Mouse (Mus musculus): ENCODE measurements around the gene Spam1. TPM values are rescaled to one million over a fixed set of nuclear protein-coding genes. Genes with fewer than 3 reads are reported as not detected.
A peak's percentile ranks its signal among the peaks of the same experiment; 100 is the strongest.

The Spam1 gene
- 18.8 and 29.7 TPM in 2 replicates for polyA plus RNA-seq (2012; rRNA removed)

- H3K36me3 ChIP-seq (ENCODE audit: control insufficient read depth, insufficient read depth, low read length): no peaks in the 10 kb centered on the region
- no peak within 1 kb of the TSS for H3K27ac ChIP-seq (ENCODE audit: control insufficient read depth, insufficient read depth, low read depth, low read length)
- H3K4me3 ChIP-seq (ENCODE audit: control insufficient read depth, low read depth, low read length): peak within 1 kb of the TSS; percentile 65; the same call in 1 of the 2 replicates
- no peak for TF ChIP-seq CTCF (IDR thresholded peaks at IDR 0.05; ENCODE audit: control insufficient read depth, insufficient read depth, insufficient replicate concordance, low read depth, low read length)
- no peaks in the 10 kb centered on the region for H3K27me3 ChIP-seq (ENCODE audit: control insufficient read depth, insufficient read depth, low read length)
- H3K4me1 ChIP-seq (ENCODE audit: control insufficient read depth, insufficient read depth, low read length): no peaks in the 10 kb centered on the region
Measured at GRCm38 (mm10) chr6:24790888-24791287, at the start of gene Spam1. Gene Spam1 (plus strand): TSS chr6:24791188.

- Histone ChIP-seq H3K4me1 (ENCODE audit: control insufficient read depth, insufficient read depth, low read length) (no peaks in the 10 kb centered on the region), H3K4me3 (ENCODE audit: control insufficient read depth, low read depth, low read length) (no peak within 1 kb of the TSS), H3K27ac (ENCODE audit: control insufficient read depth, insufficient read depth, low read depth, low read length) (no peak within 1 kb of the TSS), H3K36me3 (ENCODE audit: control insufficient read depth, insufficient read depth, low read length) (no peaks in the 10 kb centered on the region), H3K27me3 (ENCODE audit: control insufficient read depth, insufficient read depth, low read length) (no peaks in the 10 kb centered on the region)
- TF ChIP-seq POLR2A (IDR thresholded peaks at IDR 0.05; ENCODE audit: control insufficient read depth, low read depth, low read length): no peak
- no peak for TF ChIP-seq CTCF (IDR thresholded peaks at IDR 0.05; ENCODE audit: control insufficient read depth, insufficient read depth, insufficient replicate concordance, low read depth, low read length)
Measured at GRCm38 (mm10) chr6:24748029-24748428, 43.0 kb upstream of the Spam1 start, which contains the start of gene Hyal4. Gene Hyal4 (plus strand): TSS chr6:24748329.

DNA sequence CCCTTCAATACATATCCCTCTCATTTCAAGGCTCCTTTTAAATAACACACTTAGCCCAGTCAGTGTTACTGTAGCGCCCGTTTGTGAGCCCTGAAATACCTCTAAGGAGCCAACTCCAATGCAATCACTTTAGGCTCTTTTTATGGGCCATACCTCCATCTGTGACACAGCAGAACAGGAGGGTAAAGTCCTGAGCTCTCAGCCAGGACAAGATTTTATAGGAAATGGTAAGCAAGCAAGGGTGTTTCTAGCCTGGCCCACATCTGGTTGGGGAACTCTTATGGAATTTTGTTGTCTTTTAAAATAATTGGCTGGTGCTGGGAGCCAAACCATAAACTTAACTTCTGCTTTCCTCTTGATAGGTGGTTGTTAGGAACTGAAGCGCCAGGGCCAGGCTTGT, 31.7 kb upstream of the Spam1 start:
- Histone ChIP-seq H3K27me3 (ENCODE audit: control insufficient read depth, insufficient read depth, low read length) (no peaks in the 10 kb centered on the region), H3K36me3 (ENCODE audit: control insufficient read depth, insufficient read depth, low read length) (no peaks in the 10 kb centered on the region), H3K27ac (ENCODE audit: control insufficient read depth, insufficient read depth, low read depth, low read length) (no peak overlapping the region), H3K4me1 (ENCODE audit: control insufficient read depth, insufficient read depth, low read length) (no peaks in the 10 kb centered on the region), H3K4me3 (ENCODE audit: control insufficient read depth, low read depth, low read length) (no peak overlapping the region)
- no peak for TF ChIP-seq POLR2A (IDR thresholded peaks at IDR 0.05; ENCODE audit: control insufficient read depth, low read depth, low read length)
- no peak for TF ChIP-seq CTCF (IDR thresholded peaks at IDR 0.05; ENCODE audit: control insufficient read depth, insufficient read depth, insufficient replicate concordance, low read depth, low read length)

- H3K4me3 ChIP-seq (ENCODE audit: control insufficient read depth, low read depth, low read length): no peak overlapping the region
- no peak overlapping the region for H3K27ac ChIP-seq (ENCODE audit: control insufficient read depth, insufficient read depth, low read depth, low read length)
- H3K36me3 ChIP-seq (ENCODE audit: control insufficient read depth, insufficient read depth, low read length): no peaks in the 10 kb centered on the region
- H3K4me1 ChIP-seq (ENCODE audit: control insufficient read depth, insufficient read depth, low read length): no peaks in the 10 kb centered on the region
- TF ChIP-seq CTCF (IDR thresholded peaks at IDR 0.05; ENCODE audit: control insufficient read depth, insufficient read depth, insufficient replicate concordance, low read depth, low read length) (no peak), POLR2A (IDR thresholded peaks at IDR 0.05; ENCODE audit: control insufficient read depth, low read depth, low read length) (no peak)
- H3K27me3 ChIP-seq (ENCODE audit: control insufficient read depth, insufficient read depth, low read length): no peaks in the 10 kb centered on the region
Measured at GRCm38 (mm10) chr6:24766261-24766660, 24.7 kb upstream of the Spam1 start.

DNA sequence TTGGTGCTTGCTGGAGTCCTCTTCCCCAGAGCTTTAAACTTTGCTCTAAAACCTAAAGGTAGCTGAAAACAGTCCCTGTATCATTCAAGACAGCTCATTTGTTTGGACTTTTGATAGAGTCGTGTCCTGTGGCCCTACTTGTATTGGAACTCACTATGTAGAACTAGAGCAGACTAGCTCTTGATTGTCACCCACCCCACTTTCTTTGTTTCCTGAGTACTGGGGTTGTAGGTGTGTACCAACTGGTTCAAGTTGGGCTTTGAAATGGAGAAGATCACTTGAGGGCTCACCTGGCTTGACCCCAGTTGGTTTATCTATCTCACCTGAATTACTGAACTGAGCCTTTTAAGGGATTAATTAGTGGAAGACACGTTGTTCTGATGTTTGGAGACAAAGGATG, 11.8 kb upstream of the Spam1 start:
- Histone ChIP-seq H3K27me3 (ENCODE audit: control insufficient read depth, insufficient read depth, low read length) (no peaks in the 10 kb centered on the region), H3K4me1 (ENCODE audit: control insufficient read depth, insufficient read depth, low read length) (no peaks in the 10 kb centered on the region), H3K36me3 (ENCODE audit: control insufficient read depth, insufficient read depth, low read length) (no peaks in the 10 kb centered on the region), H3K27ac (ENCODE audit: control insufficient read depth, insufficient read depth, low read depth, low read length) (no peak overlapping the region), H3K4me3 (ENCODE audit: control insufficient read depth, low read depth, low read length) (no peak overlapping the region)
- TF ChIP-seq POLR2A (IDR thresholded peaks at IDR 0.05; ENCODE audit: control insufficient read depth, low read depth, low read length) (no peak), CTCF (IDR thresholded peaks at IDR 0.05; ENCODE audit: control insufficient read depth, insufficient read depth, insufficient replicate concordance, low read depth, low read length) (no peak)

DNA sequence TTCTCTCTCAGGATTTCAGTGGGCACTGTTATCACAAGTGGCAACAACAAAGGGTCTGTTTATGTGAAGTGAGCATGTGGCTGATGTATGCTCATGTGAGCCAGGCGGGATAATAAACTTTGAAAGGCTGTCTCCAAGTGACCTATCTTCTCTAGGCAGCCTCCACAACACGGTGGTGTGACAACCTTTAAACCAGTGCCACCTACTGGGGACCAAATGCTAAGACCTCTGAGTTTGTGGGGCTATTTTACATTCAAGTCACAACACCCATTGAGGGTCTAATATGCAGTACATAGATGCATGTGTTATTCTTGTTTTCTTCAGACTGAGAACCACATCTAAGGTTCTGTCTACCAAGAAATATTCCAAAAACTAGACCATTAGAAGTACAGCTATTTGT, 31.1 kb downstream of the Spam1 start:
- H3K36me3 ChIP-seq (ENCODE audit: control insufficient read depth, insufficient read depth, low read length): no peaks in the 10 kb centered on the region
- no peaks in the 10 kb centered on the region for H3K27me3 ChIP-seq (ENCODE audit: control insufficient read depth, insufficient read depth, low read length)
- TF ChIP-seq CTCF (IDR thresholded peaks at IDR 0.05; ENCODE audit: control insufficient read depth, insufficient read depth, insufficient replicate concordance, low read depth, low read length) (no peak), POLR2A (IDR thresholded peaks at IDR 0.05; ENCODE audit: control insufficient read depth, low read depth, low read length) (no peak)
- H3K4me1 ChIP-seq (ENCODE audit: control insufficient read depth, insufficient read depth, low read length): no peaks in the 10 kb centered on the region
- H3K27ac ChIP-seq (ENCODE audit: control insufficient read depth, insufficient read depth, low read depth, low read length): no peak overlapping the region
- no peak overlapping the region for H3K4me3 ChIP-seq (ENCODE audit: control insufficient read depth, low read depth, low read length)

Other genes starting within 250 kb of the Spam1 start
- not detected in 2 replicates for gene Lmod2, start 193.4 kb upstream of the Spam1 start, polyA plus RNA-seq (2012; rRNA removed)
- 8.1 and 9.3 TPM in 2 replicates for gene Wasl, start 126.2 kb upstream of the Spam1 start, polyA plus RNA-seq (2012; rRNA removed)
- gene Hyal6, start 57.9 kb upstream of the Spam1 start, polyA plus RNA-seq (2012; rRNA removed): 11.6 and 16.0 TPM in 2 replicates
- 0.18 and 0.19 TPM in 2 replicates for gene Hyal4, start 42.9 kb upstream of the Spam1 start, polyA plus RNA-seq (2012; rRNA removed)
- gene Hyal5, start 66.8 kb downstream of the Spam1 start, polyA plus RNA-seq (2012; rRNA removed): 78.2 and 107 TPM in 2 replicates
- gene Tmem229a, start 165.1 kb downstream of the Spam1 start, polyA plus RNA-seq (2012; rRNA removed): 0.02 TPM in 1 of 2 replicates, not detected in the other

Measured in testis, adult 2 months (tissue).